Mouse (Mus musculus) lung, embryonic 14.5 days (tissue): ENCODE results near the gene Tenm3. TPM values are rescaled to one million over a fixed set of nuclear protein-coding genes. Genes with fewer than 3 reads are reported as not detected.
A peak's percentile ranks its signal among the peaks of the same experiment; 100 is the strongest.

Experiments
- ATAC-seq: fragments of 200-750 bp; cut with Nextera tagmentation; 2 replicates; pipeline ENCODE4 v1.8.0; 2017; ENCODE audit warnings: mild to moderate bottlenecking, moderate TSS enrichment, moderate library complexity; ENCODE audit not compliant: insufficient read depth
- DNase-seq: peaks from one replicate; pipeline ENCODE4 v3.0.0-alpha.2; 2015
- H3K27ac ChIP-seq: fragments of 300-500 bp; sonication (generic); 2 replicates; pipeline ENCODE4 v1.5.1; 2014; ENCODE audit warnings: low read depth, mild to moderate bottlenecking, moderate library complexity
- H3K27me3 ChIP-seq: fragments of 300-500 bp; sonication (generic); 2 replicates; pipeline ENCODE4 v1.6.1; 2014; ENCODE audit warnings: low read length, control low read depth; ENCODE audit not compliant: insufficient read depth
- H3K36me3 ChIP-seq: fragments of 300-500 bp; sonication (generic); 2 replicates; pipeline ENCODE4 v1.6.1; 2014; ENCODE audit warnings: control low read depth; ENCODE audit not compliant: insufficient read depth
- H3K4me1 ChIP-seq: fragments of 300-500 bp; sonication (generic); 2 replicates; pipeline ENCODE4 v1.6.1; 2014; ENCODE audit warnings: antibody characterized with exemption, control low read depth; ENCODE audit not compliant: insufficient read depth
- H3K4me2 ChIP-seq: fragments of 300-500 bp; sonication (generic); 2 replicates; pipeline ENCODE4 v1.6.1; 2014; ENCODE audit warnings: mild to moderate bottlenecking
- H3K4me3 ChIP-seq: fragments of 300-500 bp; sonication (generic); 2 replicates; pipeline ENCODE4 v1.5.1; 2014; ENCODE audit warnings: low read depth, low read length
- H3K9ac ChIP-seq: fragments of 300-500 bp; sonication (generic); 2 replicates; pipeline ENCODE4 v1.6.1; 2014
- H3K9me3 ChIP-seq: fragments of 300-500 bp; sonication (generic); 2 replicates; pipeline ENCODE4 v1.6.1; 2016; ENCODE audit warnings: low read depth, low read length, control low read depth
- CTCF ChIP-seq: IDR thresholded peaks from 2 replicates; pipeline ENCODE4 v1.5.1; 2016; ENCODE audit warnings: antibody characterized with exemption, low read depth
- WGBS: fragments of 180-500 bp; shearing (Covaris S2); extraction: QIAGEN DNeasy Blood & Tissue Kit; methylation state at CpG from one replicate; pipeline ENCODE4 v1.1.7; 2014; 5-methylcytosine and 5-hydroxymethylcytosine counted together
- polyA plus RNA-seq: library from polyadenylated mRNA; unstranded; fragments of >200 nt; fragmentation: Nextera tagmentation; extraction: Ambion mirVana; gene quantifications from 2 replicates; pipeline ENCODE4 v1.2.1, GENCODE M21; 2014

The Tenm3 gene
- polyA plus RNA-seq, 1 experiment from 2014 or later: 9.8 TPM

DNA sequence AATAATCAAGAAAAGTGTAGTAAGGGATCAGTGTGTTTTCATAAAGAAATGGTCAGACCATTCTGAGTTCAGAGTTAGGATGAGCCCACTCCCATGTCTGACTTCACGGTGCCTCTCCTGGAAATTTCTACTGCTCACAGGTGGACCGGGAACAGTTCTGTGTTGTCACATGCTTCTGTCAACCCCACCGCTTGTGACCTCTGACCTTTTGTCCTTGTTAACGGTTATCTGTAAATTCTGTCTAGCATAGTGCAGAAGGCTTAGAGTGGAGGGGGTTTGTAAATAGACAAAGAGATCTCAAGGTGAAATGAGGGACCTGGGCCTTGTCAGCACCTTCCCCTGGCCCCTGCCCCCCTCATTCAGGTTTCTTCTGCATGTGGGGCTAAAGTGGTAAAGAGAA is 244.7 kb downstream of the Tenm3 start:
- Histone ChIP-seq H3K9me3 (no peaks in the 10 kb centered on the region), H3K4me1 (no peaks in the 10 kb centered on the region), H3K27me3 (no peaks in the 10 kb centered on the region), H3K27ac (no peak overlapping the region), H3K36me3 (no peaks in the 10 kb centered on the region), H3K4me2 (no peak overlapping the region), H3K9ac (no peak overlapping the region), H3K4me3 (no peak overlapping the region)
- DNase-seq (no peak), ATAC-seq (no peak)
- TF ChIP-seq CTCF: no peak
- WGBS: 46% methylated on average over 4 of the region's 4 CpGs

DNA sequence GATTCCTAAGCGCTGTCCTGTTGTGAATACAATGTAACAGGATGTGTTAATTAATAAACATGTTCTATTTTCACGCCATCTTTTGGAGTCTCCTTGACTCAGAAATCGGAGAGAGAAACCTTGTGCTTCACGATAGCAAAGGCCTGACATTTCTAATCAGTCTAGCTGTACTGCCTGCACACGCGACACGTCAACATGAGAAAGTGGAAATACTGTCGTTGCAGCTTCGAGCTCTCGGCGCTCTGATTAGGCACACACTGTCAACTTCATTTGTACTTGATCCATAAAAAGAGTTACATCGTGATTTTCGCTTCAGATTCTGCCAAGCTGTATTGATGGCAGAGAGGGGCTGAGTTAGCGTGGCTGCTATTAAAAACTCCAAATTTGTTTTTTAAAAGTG is 247.4 kb downstream of the Tenm3 start:
- Histone ChIP-seq H3K36me3 (no peaks in the 10 kb centered on the region), H3K27me3 (no peaks in the 10 kb centered on the region), H3K4me3 (no peak overlapping the region), H3K4me2 (no peak overlapping the region), H3K9ac (no peak overlapping the region), H3K27ac (no peak overlapping the region), H3K4me1 (no peaks in the 10 kb centered on the region), H3K9me3 (no peaks in the 10 kb centered on the region)
- WGBS: 69% methylated on average over 14 of the region's 14 CpGs
- DNase-seq (no peak), ATAC-seq (no peak)
- no peak for TF ChIP-seq CTCF

DNA sequence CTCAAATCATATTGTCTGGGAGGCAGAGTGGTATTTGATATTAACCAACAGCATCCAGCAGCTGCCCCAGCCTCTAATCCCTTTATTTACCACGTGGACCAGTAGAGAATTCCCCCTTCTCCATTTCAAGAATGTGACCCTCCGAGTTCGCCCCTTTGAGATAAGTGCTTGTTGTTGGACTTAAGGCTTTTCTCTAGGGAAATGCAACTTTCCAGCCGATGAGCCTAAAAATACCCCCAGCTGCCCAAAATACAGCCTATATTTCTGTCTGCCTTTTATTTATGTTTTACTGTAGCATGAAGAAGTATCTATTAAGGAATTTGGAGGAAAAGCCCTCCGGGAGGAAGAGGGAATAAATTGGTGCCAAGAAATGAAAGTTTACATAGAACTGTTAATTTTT is 251.9 kb downstream of the Tenm3 start:
- peak; percentile 51; the same call in 1 of the 2 replicates for ATAC-seq
- Histone ChIP-seq H3K27me3 (no peaks in the 10 kb centered on the region), H3K27ac (peak overlapping the region; percentile 13; the same call in 1 of the 2 replicates), H3K36me3 (no peaks in the 10 kb centered on the region), H3K4me3 (no peak overlapping the region), H3K4me2 (no peak overlapping the region), H3K9me3 (no peaks in the 10 kb centered on the region), H3K4me1 (no peaks in the 10 kb centered on the region), H3K9ac (no peak overlapping the region)
- peak; percentile 70 for DNase-seq
- 10% methylated on average over 5 of the region's 5 CpGs for WGBS
- no peak for TF ChIP-seq CTCF

- no peaks in the 10 kb centered on the region for H3K4me1 ChIP-seq
- no peak overlapping the region for H3K27ac ChIP-seq
- no peaks in the 10 kb centered on the region for H3K9me3 ChIP-seq
- H3K27me3 ChIP-seq: 0 out of 2 replicates have a peak, but pooled peaks cover 3% of the 10 kb centered on the region
- H3K36me3 ChIP-seq: no peaks in the 10 kb centered on the region
- ATAC-seq (no peak; the same call in 1 of the 2 replicates), DNase-seq (no peak)
- no peak overlapping the region for H3K9ac ChIP-seq
- peak overlapping the region; percentile 2; the same call in 1 of the 2 replicates for H3K4me2 ChIP-seq
- 39% methylated on average over 6 of the region's 6 CpGs for WGBS
- no peak overlapping the region for H3K4me3 ChIP-seq
- no peak for TF ChIP-seq CTCF
These were observed 264.0 kb downstream of the Tenm3 start for GRCm38 (mm10) chr8:48579732-48580131.

GRCm38 (mm10) chr8:48579144-48579543 is 264.6 kb downstream of the Tenm3 start:
- Histone ChIP-seq H3K9me3 (no peaks in the 10 kb centered on the region), H3K9ac (no peak overlapping the region), H3K36me3 (no peaks in the 10 kb centered on the region), H3K4me2 (peak overlapping the region; percentile 2; the same call in 1 of the 2 replicates), H3K4me3 (no peak overlapping the region), H3K27ac (no peak overlapping the region), H3K4me1 (no peaks in the 10 kb centered on the region), H3K27me3 (0 out of 2 replicates have a peak, but pooled peaks cover 3% of the 10 kb centered on the region)
- no peak for DNase-seq
- no peak for TF ChIP-seq CTCF
- ATAC-seq: no peak
- WGBS: 15% methylated on average over 8 of the region's 8 CpGs

DNA sequence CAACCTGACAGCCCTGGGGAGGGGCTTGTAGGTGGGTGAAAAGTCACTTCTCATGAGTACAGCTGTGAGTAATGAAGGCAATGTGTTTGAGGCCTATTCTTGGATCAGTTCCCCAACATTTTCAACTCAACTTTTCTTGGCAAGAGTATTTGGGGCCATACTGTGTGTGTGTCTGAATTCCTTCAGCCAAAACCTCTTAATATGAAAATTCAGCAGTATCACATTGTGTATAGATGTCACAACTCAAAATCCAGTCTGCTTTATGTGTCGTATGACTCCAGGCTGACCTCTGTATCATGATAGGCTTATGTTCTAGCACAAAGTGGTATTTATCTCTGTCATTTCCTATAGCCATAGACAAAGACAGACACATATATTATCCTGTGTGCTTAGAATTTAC is 270.8 kb downstream of the Tenm3 start:
- Histone ChIP-seq H3K36me3 (no peaks in the 10 kb centered on the region), H3K27me3 (no peaks in the 10 kb centered on the region), H3K27ac (no peak overlapping the region), H3K4me3 (no peak overlapping the region), H3K9ac (no peak overlapping the region), H3K4me2 (no peak overlapping the region), H3K4me1 (no peaks in the 10 kb centered on the region), H3K9me3 (no peaks in the 10 kb centered on the region)
- peak; percentile 76 for ATAC-seq
- peak; percentile 75 for DNase-seq
- 54% methylated on average over 1 of the region's 1 CpGs for WGBS
- no peak for TF ChIP-seq CTCF

DNA sequence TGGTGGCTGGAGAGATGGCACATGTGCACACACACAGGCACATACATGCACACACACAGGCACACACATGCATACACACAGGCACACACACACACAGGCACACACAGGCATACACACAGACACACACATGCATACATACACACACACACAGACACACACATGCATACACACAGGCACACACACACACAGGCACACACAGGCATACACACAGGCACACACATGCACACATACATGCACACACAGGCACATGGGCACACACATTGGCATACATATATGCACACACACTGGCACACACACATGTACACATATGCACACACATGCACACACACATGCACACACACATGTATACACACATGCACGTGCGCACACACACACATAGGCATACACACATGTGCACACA is 271.4 kb downstream of the Tenm3 start:
- TF ChIP-seq CTCF: no peak
- H3K9me3 ChIP-seq: no peaks in the 10 kb centered on the region
- H3K4me3 ChIP-seq: no peak overlapping the region
- H3K27ac ChIP-seq: no peak overlapping the region
- 90% methylated on average over 2 of the region's 2 CpGs for WGBS
- no peaks in the 10 kb centered on the region for H3K36me3 ChIP-seq
- H3K27me3 ChIP-seq: no peaks in the 10 kb centered on the region
- ATAC-seq (no peak), DNase-seq (no peak)
- H3K9ac ChIP-seq: no peak overlapping the region
- H3K4me2 ChIP-seq: no peak overlapping the region
- no peaks in the 10 kb centered on the region for H3K4me1 ChIP-seq

DNA sequence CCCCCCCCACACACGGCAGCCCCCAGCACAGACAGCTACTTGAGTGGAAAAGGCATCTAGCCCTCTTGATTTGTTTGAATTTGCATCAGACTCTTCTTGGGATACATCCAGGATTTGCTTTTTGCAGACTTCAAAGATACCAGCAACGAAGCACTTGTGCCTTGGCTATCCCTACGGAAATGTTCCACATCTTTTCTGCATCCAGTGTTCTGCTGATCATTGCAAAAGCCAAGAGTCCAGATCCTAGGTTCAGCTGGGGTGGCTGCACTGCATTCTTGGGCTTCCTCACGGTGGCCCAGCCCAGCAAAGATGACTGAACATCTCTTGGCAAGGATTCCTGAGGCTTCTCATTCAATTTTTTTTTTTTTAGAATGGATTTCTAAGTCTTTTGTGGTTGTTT is 275.1 kb downstream of the Tenm3 start:
- Histone ChIP-seq H3K4me1 (no peaks in the 10 kb centered on the region), H3K9ac (no peak overlapping the region), H3K4me2 (no peak overlapping the region), H3K27ac (no peak overlapping the region), H3K4me3 (no peak overlapping the region), H3K9me3 (no peaks in the 10 kb centered on the region), H3K36me3 (no peaks in the 10 kb centered on the region), H3K27me3 (no peaks in the 10 kb centered on the region)
- ATAC-seq: no peak
- DNase-seq: peak; percentile 54
- 20% methylated on average over 4 of the region's 4 CpGs for WGBS
- TF ChIP-seq CTCF: no peak
